9 mouse cellular contexts compared by ENCODE assay signal in genomic region chr17:12416250-12416895, GRCm38 (mm10). TPM values are rescaled to one million over a fixed set of nuclear protein-coding genes. Genes with fewer than 3 reads are reported as not detected.
DNase-seq lines count a peak whose midpoint lies in the region; ATAC-seq and TF ChIP-seq lines count a peak whose summit lies in the region.
"Had no signal": no experiment of that assay in that cellular context is flagged by ENCODE, and none has a peak within 500 bp of the region (broad histone marks: within the 10 kb centered on the region; RNA-seq: fewer than 3 reads in every experiment).

No protein-coding gene starts in this region.

- TF ChIP-seq CTCF in thymus, adult 2 months (IDR thresholded peaks at IDR 0.05; ENCODE audit: borderline replicate concordance, control insufficient read depth, extremely low read depth, insufficient read depth, low read length, poor library complexity) = no peak

- H3K4me3 ChIP-seq in thymus, adult 2 months (ENCODE audit: control insufficient read depth, insufficient read depth, low read length) = no peak overlapping the region

- no peaks in the 10 kb centered on the region for H3K27me3 ChIP-seq in thymus, adult 2 months (ENCODE audit: control insufficient read depth, insufficient read depth, low read length)

- peak; percentile 48 to 68 for DNase-seq in CD8-positive naive resting alpha-beta T cell, adult 2 months (ENCODE audit: low read depth in 2 of 2, low spot score in 2 of 2)
- DNase-seq in brain, adult 2 months (ENCODE audit: low read depth, low spot score) = peak; percentile 81
- peak; percentile 47 for DNase-seq in heart, postnatal 25 days (ENCODE audit: low spot score)
- peak; percentile 39 for DNase-seq in large intestine, adult 2 months (ENCODE audit: low read depth, low spot score)
- peak; percentile 66 to 72 for DNase-seq in lung, adult 18-20 months
- DNase-seq in thymus, adult 2 months = peak; percentile 80

- H3K36me3 ChIP-seq in thymus, adult 2 months (ENCODE audit: control insufficient read depth, insufficient read depth, low read length) = no peaks in the 10 kb centered on the region

- WGBS in large intestine, adult 2 months = 36% methylated on average over 6 of the region's 6 CpGs
- WGBS in thymus, adult 2 months = 53% methylated on average over 6 of the region's 6 CpGs

- intact Hi-C loops in heart, postnatal 25 days (cut with DNase I) = loop anchor here (1.0 to 10.0 kb wide), 5 partner anchors 36 to 578 kb away; partner anchors contain the start of gene Wtap

- 0 out of 2 replicates have a peak, but pooled peaks have one; percentile 42 for ATAC-seq in erythroid progenitor cell, adult 5-6 weeks (replicated peaks; ENCODE audit: low FRiP score, poor library complexity, severe bottlenecking)
- ATAC-seq in neutrophil, adult 5-6 weeks (ENCODE audit: extremely low read depth, insufficient number of reproducible peaks, low FRiP score, poor library complexity, severe bottlenecking) = 0 out of 2 replicates have a peak, but pooled peaks have one; percentile 38

- H3K27ac ChIP-seq in thymus, adult 2 months (ENCODE audit: control insufficient read depth, insufficient read depth, low read length) = no peak overlapping the region

- TF ChIP-seq POLR2A in thymus, adult 2 months (IDR thresholded peaks at IDR 0.05; ENCODE audit: control insufficient read depth, extremely low read depth, insufficient read depth, low read length, poor library complexity) = no peak

- H3K4me1 ChIP-seq in thymus, adult 2 months (replicated peaks; ENCODE audit: control insufficient read depth, insufficient read depth, low read length) = peaks cover 5% of the 10 kb centered on the region; the same call in 1 of the 2 replicates

RNA-seq across cellular contexts. Expression of gene Plg, which starts 38.0 kb away (rescaled TPM):
- total RNA-seq in erythroid progenitor cell, adult 5-6 weeks (2015; ENCODE audit: low replicate concordance) = not detected in 2 replicates
- 0.39 TPM in 1 of 2 replicates, not detected in the other for total RNA-seq in erythroid progenitor cell, adult 5-6 weeks (2017; ENCODE audit: low replicate concordance)
- total RNA-seq in heart, postnatal 25 days (2021) = not detected
- polyA plus RNA-seq in large intestine, adult 2 months (2012; rRNA removed) = 0.05 and 0.09 TPM in 2 replicates
- not detected in 2 replicates for total RNA-seq in neutrophil, adult 5-6 weeks (2017)
- 0.05 and 2.5 TPM in 2 replicates for polyA plus RNA-seq in thymus, adult 2 months (2012; rRNA removed)
- polyA plus RNA-seq: gonadal fat pad, adult 2 months had no signal
